Mouse (Mus musculus): ENCODE data around the gene Rpl23. TPM values are rescaled to one million over a fixed set of nuclear protein-coding genes. Genes with fewer than 3 reads are reported as not detected.
"Not testable (repeated sequence)": the region's sequence is repeated elsewhere in the genome, so short reads cannot be mapped to it uniquely, and the experiment has no call there.

Gene Rpl23
- polyA plus RNA-seq, 1 experiment from 2014 or later: 298 TPM

- Histone ChIP-seq H3K4me2 (ENCODE audit: low read length) (peak overlapping the region; percentile 31), H3K4me3 (replicated peaks; ENCODE audit: low read length) (peak overlapping the region; percentile 10), H3K27me3 (replicated peaks; ENCODE audit: control insufficient read depth, insufficient read depth, low read length) (no peaks in the 10 kb centered on the region), H3K9me3 (ENCODE audit: control insufficient read depth, low read length) (no peaks in the 10 kb centered on the region), H3K4me1 (replicated peaks; ENCODE audit: control insufficient read depth, insufficient read depth, low read length) (peaks cover 27% of the 10 kb centered on the region), H3K27ac (ENCODE audit: low read length) (peak overlapping the region; percentile 51; the same call in 1 of the 2 replicates), H3K36me3 (ENCODE audit: control insufficient read depth, insufficient read depth) (no peaks in the 10 kb centered on the region), H3K9ac (replicated peaks; ENCODE audit: low read depth, low read length) (no peak overlapping the region)
- ATAC-seq: no peak
- 31% methylated on average over 8 of the region's 8 CpGs for WGBS
These were observed 15.8 kb upstream of the Rpl23 start for GRCm38 (mm10) chr11:97798083-97798435.

- no peaks in the 10 kb centered on the region for H3K27me3 ChIP-seq (replicated peaks; ENCODE audit: control insufficient read depth, insufficient read depth, low read length)
- H3K4me2 ChIP-seq (ENCODE audit: low read length): no peak overlapping the region; the same call in 1 of the 2 replicates
- no peak overlapping the region for H3K4me3 ChIP-seq (replicated peaks; ENCODE audit: low read length)
- no peak overlapping the region for H3K27ac ChIP-seq (ENCODE audit: low read length)
- H3K9me3 ChIP-seq (ENCODE audit: control insufficient read depth, low read length): no peaks in the 10 kb centered on the region
- no peak for ATAC-seq
- no peaks in the 10 kb centered on the region for H3K36me3 ChIP-seq (ENCODE audit: control insufficient read depth, insufficient read depth)
- 64% methylated on average over 15 of the region's 15 CpGs for WGBS
- no peak overlapping the region for H3K9ac ChIP-seq (replicated peaks; ENCODE audit: low read depth, low read length)
- H3K4me1 ChIP-seq (replicated peaks; ENCODE audit: control insufficient read depth, insufficient read depth, low read length): peaks cover 24% of the 10 kb centered on the region
These were observed 15.3 kb upstream of the Rpl23 start for GRCm38 (mm10) chr11:97797369-97798082.

GRCm38 (mm10) chr11:97796910-97797309 lies 14.7 kb upstream of the Rpl23 start:
- no peak overlapping the region for H3K4me2 ChIP-seq (ENCODE audit: low read length)
- H3K27me3 ChIP-seq (replicated peaks; ENCODE audit: control insufficient read depth, insufficient read depth, low read length): no peaks in the 10 kb centered on the region
- no peak overlapping the region for H3K27ac ChIP-seq (ENCODE audit: low read length)
- peaks cover 18% of the 10 kb centered on the region for H3K4me1 ChIP-seq (replicated peaks; ENCODE audit: control insufficient read depth, insufficient read depth, low read length)
- H3K9ac ChIP-seq (replicated peaks; ENCODE audit: low read depth, low read length): no peak overlapping the region
- H3K36me3 ChIP-seq (ENCODE audit: control insufficient read depth, insufficient read depth): no peaks in the 10 kb centered on the region
- H3K9me3 ChIP-seq (ENCODE audit: control insufficient read depth, low read length): no peaks in the 10 kb centered on the region
- WGBS: 3% methylated on average over 6 of the region's 6 CpGs
- no peak for ATAC-seq
- no peak overlapping the region for H3K4me3 ChIP-seq (replicated peaks; ENCODE audit: low read length)

GRCm38 (mm10) chr11:97793165-97793564 lies 10.9 kb upstream of the Rpl23 start:
- H3K9ac ChIP-seq (replicated peaks; ENCODE audit: low read depth, low read length): no peak overlapping the region
- H3K4me1 ChIP-seq (replicated peaks; ENCODE audit: control insufficient read depth, insufficient read depth, low read length): peaks cover 4% of the 10 kb centered on the region; the same call in 1 of the 2 replicates
- no peaks in the 10 kb centered on the region for H3K27me3 ChIP-seq (replicated peaks; ENCODE audit: control insufficient read depth, insufficient read depth, low read length)
- no peak overlapping the region for H3K4me2 ChIP-seq (ENCODE audit: low read length)
- ATAC-seq: no peak
- H3K4me3 ChIP-seq (replicated peaks; ENCODE audit: low read length): no peak overlapping the region
- H3K9me3 ChIP-seq (ENCODE audit: control insufficient read depth, low read length): no peaks in the 10 kb centered on the region
- no peaks in the 10 kb centered on the region for H3K36me3 ChIP-seq (ENCODE audit: control insufficient read depth, insufficient read depth)
- H3K27ac ChIP-seq (ENCODE audit: low read length): no peak overlapping the region
- WGBS: 6% methylated on average over 2 of the region's 2 CpGs

- not testable (repeated sequence) for H3K4me1 ChIP-seq (replicated peaks; ENCODE audit: control insufficient read depth, insufficient read depth, low read length); H3K27me3 ChIP-seq (replicated peaks; ENCODE audit: control insufficient read depth, insufficient read depth, low read length); H3K4me3 ChIP-seq (replicated peaks; ENCODE audit: low read length); ATAC-seq; H3K27ac ChIP-seq (ENCODE audit: low read length); H3K9ac ChIP-seq (replicated peaks; ENCODE audit: low read depth, low read length); H3K4me2 ChIP-seq (ENCODE audit: low read length); H3K9me3 ChIP-seq (ENCODE audit: control insufficient read depth, low read length); H3K36me3 ChIP-seq (ENCODE audit: control insufficient read depth, insufficient read depth)
- 88% methylated on average over 2 of the region's 2 CpGs for WGBS
These were observed 8.7 kb upstream of the Rpl23 start for GRCm38 (mm10) chr11:97790778-97791438.

- Histone ChIP-seq H3K27me3 (replicated peaks; ENCODE audit: control insufficient read depth, insufficient read depth, low read length) (no peaks in the 10 kb centered on the region), H3K4me3 (replicated peaks; ENCODE audit: low read length) (no peak overlapping the region), H3K4me2 (ENCODE audit: low read length) (no peak overlapping the region), H3K4me1 (replicated peaks; ENCODE audit: control insufficient read depth, insufficient read depth, low read length) (no peaks in the 10 kb centered on the region), H3K27ac (ENCODE audit: low read length) (no peak overlapping the region), H3K36me3 (ENCODE audit: control insufficient read depth, insufficient read depth) (no peaks in the 10 kb centered on the region), H3K9ac (replicated peaks; ENCODE audit: low read depth, low read length) (no peak overlapping the region), H3K9me3 (ENCODE audit: control insufficient read depth, low read length) (no peaks in the 10 kb centered on the region)
- WGBS: 89% methylated on average over 5 of the region's 5 CpGs
- ATAC-seq: no peak
These were observed 7.5 kb upstream of the Rpl23 start for GRCm38 (mm10) chr11:97789727-97790126.

- Histone ChIP-seq H3K27me3 (replicated peaks; ENCODE audit: control insufficient read depth, insufficient read depth, low read length) (no peaks in the 10 kb centered on the region), H3K36me3 (ENCODE audit: control insufficient read depth, insufficient read depth) (no peaks in the 10 kb centered on the region), H3K4me2 (ENCODE audit: low read length) (no peak overlapping the region), H3K4me3 (replicated peaks; ENCODE audit: low read length) (no peak overlapping the region), H3K27ac (ENCODE audit: low read length) (no peak overlapping the region), H3K9ac (replicated peaks; ENCODE audit: low read depth, low read length) (no peak overlapping the region), H3K9me3 (ENCODE audit: control insufficient read depth, low read length) (no peaks in the 10 kb centered on the region), H3K4me1 (replicated peaks; ENCODE audit: control insufficient read depth, insufficient read depth, low read length) (peaks cover 3% of the 10 kb centered on the region)
- no peak for ATAC-seq
- 88% methylated on average over 3 of the region's 3 CpGs for whole genome bisulfite sequencing
These were observed 5.7 kb upstream of the Rpl23 start for GRCm38 (mm10) chr11:97787961-97788360.

GRCm38 (mm10) chr11:97782564-97782895 lies 293 bp upstream of the Rpl23 start:
- WGBS: 0% methylated on average over 10 of the region's 10 CpGs
- peak overlapping the region; percentile 72 for H3K9ac ChIP-seq (replicated peaks; ENCODE audit: low read depth, low read length)
- peak overlapping the region; percentile 94 for H3K4me3 ChIP-seq (replicated peaks; ENCODE audit: low read length)
- H3K36me3 ChIP-seq (ENCODE audit: control insufficient read depth, insufficient read depth): peaks cover 23% of the 10 kb centered on the region
- ATAC-seq: no peak
- H3K4me2 ChIP-seq (ENCODE audit: low read length): peak overlapping the region; percentile 76
- peaks cover 24% of the 10 kb centered on the region for H3K4me1 ChIP-seq (replicated peaks; ENCODE audit: control insufficient read depth, insufficient read depth, low read length)
- no peaks in the 10 kb centered on the region for H3K27me3 ChIP-seq (replicated peaks; ENCODE audit: control insufficient read depth, insufficient read depth, low read length)
- peak overlapping the region; percentile 84 for H3K27ac ChIP-seq (ENCODE audit: low read length)
- H3K9me3 ChIP-seq (ENCODE audit: control insufficient read depth, low read length): no peaks in the 10 kb centered on the region

GRCm38 (mm10) chr11:97781478-97781831 lies 782 bp downstream of the Rpl23 start:
- Histone ChIP-seq H3K4me1 (replicated peaks; ENCODE audit: control insufficient read depth, insufficient read depth, low read length) (peaks cover 24% of the 10 kb centered on the region), H3K4me3 (replicated peaks; ENCODE audit: low read length) (peak overlapping the region; percentile 94), H3K9me3 (ENCODE audit: control insufficient read depth, low read length) (no peaks in the 10 kb centered on the region), H3K27ac (ENCODE audit: low read length) (no peak overlapping the region; the same call in 1 of the 2 replicates), H3K36me3 (ENCODE audit: control insufficient read depth, insufficient read depth) (peaks cover 32% of the 10 kb centered on the region), H3K9ac (replicated peaks; ENCODE audit: low read depth, low read length) (peak overlapping the region; percentile 96), H3K4me2 (ENCODE audit: low read length) (peak overlapping the region; percentile 80), H3K27me3 (replicated peaks; ENCODE audit: control insufficient read depth, insufficient read depth, low read length) (no peaks in the 10 kb centered on the region)
- ATAC-seq: no peak; the same call in 1 of the 2 replicates
- under 1% methylated on average over 11 of the region's 11 CpGs for WGBS
